Mouse (Mus musculus): ENCODE data around the gene Msrb2. TPM values are rescaled to one million over a fixed set of nuclear protein-coding genes. Genes with fewer than 3 reads are reported as not detected.

The Msrb2 gene
- total RNA-seq, 2 experiments from 2014 or later, result 33.7 to 34.1 TPM

Other genes with a start within 250 kb of the Msrb2 start
- gene Armc3, start 172.1 kb upstream of the Msrb2 start, total RNA-seq (2021), result under 1 TPM; 0.79 to 0.81 TPM
- gene Ptf1a, start 74.2 kb downstream of the Msrb2 start, total RNA-seq (2021), result not detected
- not detected for gene 4921504E06Rik, start 182.5 kb downstream of the Msrb2 start, total RNA-seq (2021)

All from layer of hippocampus, adult 18-20 months (tissue).